Mouse (Mus musculus) common myeloid progenitor, adult 5-6 weeks (primary cell): ENCODE results near the gene Sidt2. TPM values are rescaled to one million over a fixed set of nuclear protein-coding genes. Genes with fewer than 3 reads are reported as not detected.
A peak's percentile ranks its signal among the peaks of the same experiment; 100 is the strongest.

Experiments used
- ATAC-seq: replicated peaks from 2 replicates; pipeline ENCODE4 v1.8.0; 2016; ENCODE audit warnings: low read depth, mild to moderate bottlenecking, moderate TSS enrichment, inconsistent platforms; ENCODE audit not compliant: poor library complexity, severe bottlenecking
- total RNA-seq: library from RNA; stranded (forward); fragments of 200-1000, 187-1606 nt; gene quantifications from 2 replicates; pipeline ENCODE4 v1.2.3, GENCODE M21; 2017

Gene Sidt2
- total RNA-seq, 1 experiment from 2014 or later, result 39.9 TPM

DNA sequence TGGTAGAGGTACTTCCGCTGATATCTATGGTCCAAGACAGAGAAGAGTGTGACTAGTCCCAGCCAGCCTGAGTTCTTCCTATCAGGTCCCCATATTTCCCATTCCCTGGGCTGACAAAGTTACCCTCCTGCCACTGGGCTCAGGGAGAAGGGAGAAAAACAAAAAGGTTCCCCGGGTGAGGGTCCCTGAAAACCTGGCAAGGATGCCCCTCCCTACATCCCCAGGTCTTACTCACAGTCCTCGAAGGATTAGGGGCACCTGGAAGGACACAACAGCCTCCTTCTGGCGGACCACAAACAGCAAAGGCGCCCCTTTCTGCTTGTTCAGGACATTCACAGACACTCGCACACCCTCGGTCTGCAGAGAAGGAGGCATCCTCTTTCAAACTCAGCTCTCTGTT, 2.2 kb downstream of the Sidt2 start:
- ATAC-seq, result no peak

DNA sequence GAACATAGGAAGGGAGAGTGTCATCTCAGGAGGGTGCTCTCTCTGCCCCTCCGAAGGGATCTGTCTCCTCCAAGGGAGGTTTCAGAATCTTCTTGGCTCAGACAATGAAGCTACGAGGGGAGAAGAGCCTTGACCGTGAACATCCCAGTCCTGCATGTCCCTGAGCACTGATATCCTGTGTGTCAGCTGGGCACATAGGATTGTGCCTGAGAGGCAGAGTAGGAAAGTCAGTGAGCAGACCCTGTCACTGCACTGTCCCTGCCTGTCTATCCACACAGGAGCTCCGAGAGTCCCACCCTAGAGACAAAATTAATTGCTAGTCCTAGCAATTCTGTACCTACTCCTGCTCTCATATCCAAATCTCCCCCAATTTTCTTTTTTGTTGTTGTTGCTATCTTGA, 3.0 kb downstream of the Sidt2 start:
- ATAC-seq, result no peak

DNA sequence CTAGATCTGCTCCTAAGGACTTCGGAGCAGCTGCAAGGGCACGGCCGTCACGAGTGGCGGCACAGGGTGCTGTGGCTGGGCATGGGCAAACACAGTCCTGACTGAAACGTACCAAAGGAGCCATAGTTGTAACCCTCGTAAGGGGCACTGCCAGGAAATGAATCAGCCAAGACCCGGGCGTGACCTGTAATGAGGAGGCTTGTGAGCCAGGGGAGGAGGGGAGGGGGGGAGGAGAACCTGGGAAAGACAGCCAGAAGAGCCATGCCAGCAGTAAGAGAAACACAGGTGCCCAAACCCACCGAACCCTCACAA, 8.2 kb downstream of the Sidt2 start:
- ATAC-seq, result no peak

DNA sequence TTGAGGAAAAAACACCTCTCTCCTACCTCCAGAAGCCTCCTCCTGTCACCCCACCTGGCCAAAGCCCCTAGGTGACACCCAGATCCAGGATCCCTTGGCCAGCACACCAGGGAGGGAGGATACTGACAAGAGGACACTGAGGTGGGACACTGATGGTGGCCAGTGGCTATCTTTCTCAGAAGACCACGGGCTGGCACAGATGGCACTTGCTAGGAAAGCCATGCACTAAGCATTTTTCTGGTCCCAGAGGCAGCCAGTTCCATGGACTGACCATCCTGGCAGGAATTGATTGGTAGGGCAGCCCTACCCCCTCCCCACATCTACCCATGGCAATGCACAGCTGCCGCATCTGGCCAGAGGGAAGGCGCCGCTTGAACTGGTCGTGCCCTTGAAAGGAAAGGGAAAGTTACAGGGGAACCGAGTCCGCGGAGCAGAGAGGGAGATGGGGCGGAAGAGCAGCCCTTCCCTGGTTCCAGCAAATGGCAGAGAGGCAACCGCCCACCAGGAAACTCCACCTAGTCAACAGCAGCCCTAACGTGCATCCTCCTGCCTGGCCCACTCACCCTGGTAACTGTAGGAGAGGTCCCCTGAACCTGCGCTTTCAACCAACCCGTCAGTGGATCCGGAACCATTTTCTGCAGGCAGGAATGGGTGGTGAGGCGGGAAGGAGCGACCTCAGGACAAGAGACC, 8.7 kb downstream of the Sidt2 start:
- ATAC-seq, result no peak

DNA sequence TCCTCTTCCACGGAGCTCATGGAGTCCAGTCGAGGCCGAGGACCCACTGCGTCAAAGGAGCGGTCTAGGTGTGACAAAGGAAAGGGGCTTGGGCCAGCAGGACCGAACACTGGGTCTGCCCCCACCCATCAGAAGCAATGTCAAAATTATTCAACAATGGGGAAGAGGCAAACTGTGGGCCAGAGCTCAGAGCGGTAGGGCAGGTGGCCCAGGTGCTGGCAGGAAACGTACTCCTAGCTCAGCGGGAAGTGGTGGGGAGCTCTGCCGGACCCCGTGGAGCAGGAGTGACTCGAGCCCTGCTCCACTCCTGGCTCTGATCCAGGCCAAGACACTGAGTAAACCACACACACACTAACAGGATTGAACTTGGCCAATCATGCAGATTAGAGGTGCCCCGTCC, 9.3 kb downstream of the Sidt2 start:
- ATAC-seq, result 0 out of 2 replicates have a peak, but pooled peaks have one; percentile 15

DNA sequence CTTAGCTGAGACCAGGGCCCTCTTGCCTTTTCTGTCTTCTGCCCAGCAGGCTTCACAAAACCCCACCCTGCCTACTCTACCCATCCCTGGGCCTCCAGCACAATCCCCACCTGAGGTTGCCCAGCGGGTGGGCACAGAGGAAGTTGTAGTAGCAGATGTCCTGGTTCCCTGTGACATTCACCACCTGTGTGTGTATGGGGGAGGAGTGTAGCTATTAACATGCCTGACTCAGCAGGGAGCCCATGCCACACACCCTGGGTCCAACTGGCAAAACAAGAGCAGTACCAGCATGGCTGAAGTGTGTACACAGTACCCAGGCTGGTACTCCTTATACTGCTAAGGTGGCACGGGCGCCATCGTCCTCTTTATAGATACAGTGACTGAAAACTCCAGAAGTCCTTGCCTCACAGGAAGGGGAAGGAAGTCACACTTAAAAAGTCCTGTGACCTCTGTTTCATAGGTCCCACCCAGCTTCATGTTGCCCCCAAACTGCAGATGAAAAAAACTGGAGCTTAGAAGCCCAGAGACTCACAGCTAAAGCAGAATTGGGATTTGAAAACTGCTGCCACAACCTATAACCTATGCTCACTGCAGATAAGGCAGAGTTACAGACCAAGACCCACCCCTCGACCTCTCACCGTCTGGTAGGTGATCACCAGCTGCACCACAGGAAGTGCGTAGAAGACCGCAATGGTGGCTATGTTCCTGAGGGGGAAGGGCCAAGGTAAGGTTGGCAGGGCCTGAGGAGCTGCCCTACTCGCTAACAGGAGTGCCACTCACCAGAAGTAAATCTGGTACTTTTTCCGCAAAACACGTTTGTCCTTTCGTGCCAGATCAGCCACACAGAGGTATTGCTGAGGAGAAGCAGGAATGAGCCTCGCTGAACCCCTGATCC, 10.3 kb downstream of the Sidt2 start:
- ATAC-seq, result peak; percentile 83

DNA sequence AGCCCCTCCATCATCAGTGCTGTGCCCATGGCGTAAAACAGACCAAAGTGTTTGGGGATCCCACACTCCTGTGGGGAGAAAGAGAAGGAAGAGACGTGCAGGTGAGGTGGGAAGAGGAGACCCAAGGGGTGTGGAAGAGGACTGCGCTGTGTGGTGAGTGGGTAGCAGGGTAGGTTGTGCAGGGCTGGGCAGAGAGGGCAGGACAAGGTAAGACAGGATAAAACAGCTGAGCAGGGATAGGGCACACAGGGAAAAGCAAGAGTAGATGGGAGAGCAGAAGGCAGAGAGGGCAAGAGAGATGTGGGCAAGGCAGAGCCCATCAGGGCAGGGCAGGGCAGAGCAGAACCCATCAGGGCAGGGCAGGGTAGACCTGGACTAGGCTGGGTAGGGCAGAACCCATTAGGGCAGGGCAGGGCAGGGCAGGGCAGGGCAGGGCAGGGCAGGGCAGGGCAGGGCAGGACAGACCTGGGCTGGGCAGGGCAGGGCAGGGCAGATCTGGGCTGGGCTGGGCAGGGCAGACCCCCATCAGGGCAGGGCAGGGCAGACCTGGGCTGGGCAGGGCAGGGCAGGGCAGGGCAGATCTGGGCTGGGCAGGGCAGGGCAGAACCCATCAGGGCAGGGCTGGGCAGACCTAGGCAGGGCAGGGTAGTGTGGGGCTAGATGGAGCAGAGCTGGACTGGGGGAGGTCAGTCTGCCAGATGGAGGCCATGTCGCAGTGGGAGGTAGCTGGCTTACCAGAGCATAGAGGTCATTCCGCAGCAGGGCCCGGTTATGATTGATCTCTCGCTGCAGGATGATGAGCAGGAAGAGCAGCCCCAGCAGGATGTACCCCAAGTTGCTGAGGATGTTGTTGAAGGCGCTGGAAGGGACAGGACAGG, 11.2 kb downstream of the Sidt2 start:
- no peak for ATAC-seq

DNA sequence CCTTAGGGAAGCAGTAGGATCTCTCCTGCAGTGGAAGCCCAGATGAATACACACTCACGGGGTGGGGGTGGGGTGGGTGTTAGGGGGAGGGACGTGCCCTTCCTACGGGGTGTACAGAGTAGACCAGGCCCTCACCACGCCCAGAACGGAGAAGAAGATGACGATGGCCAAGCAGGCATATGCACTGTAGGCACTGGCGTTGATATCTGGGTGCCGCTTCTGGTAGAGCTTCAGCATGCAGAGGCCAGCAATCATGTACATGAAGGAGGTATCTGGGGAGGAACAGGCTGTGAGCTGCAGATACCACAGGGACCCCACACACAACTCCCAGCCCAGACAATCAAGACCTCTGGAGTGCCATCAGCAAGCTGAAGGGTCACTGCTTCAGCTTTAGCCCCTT, 12.1 kb downstream of the Sidt2 start:
- no peak for ATAC-seq

DNA sequence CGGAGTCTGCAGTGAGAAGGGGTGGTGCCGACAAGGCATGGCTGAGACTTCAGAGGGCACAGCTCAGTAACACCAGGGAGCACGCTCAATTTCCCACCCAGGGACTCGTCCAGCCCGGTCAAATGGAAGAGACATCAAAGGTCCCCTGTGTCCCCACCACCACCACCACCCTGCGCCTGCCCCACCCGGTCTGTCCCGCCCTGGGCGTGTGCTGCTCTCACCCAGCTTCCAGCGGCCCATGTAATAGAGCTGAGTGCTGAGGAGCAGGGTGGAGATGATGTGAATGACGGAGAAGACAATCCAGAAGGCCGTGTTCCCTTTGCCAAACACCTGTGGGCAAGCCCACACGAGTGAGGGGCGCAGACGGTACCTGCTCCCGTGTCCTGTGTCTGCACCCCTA, 12.6 kb downstream of the Sidt2 start:
- no peak for ATAC-seq

DNA sequence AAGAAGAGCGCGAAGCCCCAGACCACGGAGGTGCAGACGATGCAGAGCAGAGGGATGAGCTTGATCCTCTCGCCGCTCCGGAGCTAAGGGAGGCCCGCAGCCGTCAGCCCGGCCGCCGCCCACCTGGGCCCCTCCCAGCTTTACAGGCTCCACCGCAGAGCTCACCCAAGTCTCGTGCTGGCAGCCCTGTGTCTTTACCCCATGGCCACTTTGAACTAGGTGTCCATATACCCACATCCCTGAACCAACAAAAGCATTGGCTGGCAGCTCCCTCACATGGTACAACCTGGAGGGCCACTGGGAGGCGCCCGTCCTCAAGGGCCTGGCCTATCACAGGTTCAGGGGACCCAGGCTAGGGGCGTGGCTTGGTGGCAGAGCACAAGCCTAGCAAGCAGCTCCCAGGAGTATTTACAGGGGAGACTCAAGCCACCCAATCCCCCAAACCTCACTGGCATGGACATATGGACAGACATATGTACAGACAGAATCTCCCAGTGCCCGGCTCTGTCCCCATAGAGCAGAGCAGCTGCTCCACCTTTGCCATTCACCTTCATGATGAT, 13.6 kb downstream of the Sidt2 start:
- no peak for ATAC-seq

DNA sequence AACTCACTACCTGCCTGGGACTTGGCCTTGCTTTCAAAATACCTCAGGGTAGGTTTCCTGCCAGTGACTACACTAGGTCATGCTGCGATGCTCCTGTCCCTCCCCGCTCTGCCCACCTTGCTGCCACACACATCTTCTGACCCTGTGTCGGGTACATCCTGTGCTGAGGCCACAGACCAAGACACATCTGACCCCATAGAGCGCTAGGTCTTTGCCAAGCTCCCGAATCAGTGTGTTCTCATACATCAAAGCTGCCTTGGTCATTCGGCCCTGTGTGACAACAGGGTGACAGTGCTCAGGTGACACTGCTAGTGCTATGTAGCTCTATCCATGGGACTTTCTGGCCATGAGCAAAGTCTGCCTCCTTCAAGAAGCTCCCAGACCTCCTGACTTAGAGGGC, 15.3 kb downstream of the Sidt2 start:
- no peak for ATAC-seq

DNA sequence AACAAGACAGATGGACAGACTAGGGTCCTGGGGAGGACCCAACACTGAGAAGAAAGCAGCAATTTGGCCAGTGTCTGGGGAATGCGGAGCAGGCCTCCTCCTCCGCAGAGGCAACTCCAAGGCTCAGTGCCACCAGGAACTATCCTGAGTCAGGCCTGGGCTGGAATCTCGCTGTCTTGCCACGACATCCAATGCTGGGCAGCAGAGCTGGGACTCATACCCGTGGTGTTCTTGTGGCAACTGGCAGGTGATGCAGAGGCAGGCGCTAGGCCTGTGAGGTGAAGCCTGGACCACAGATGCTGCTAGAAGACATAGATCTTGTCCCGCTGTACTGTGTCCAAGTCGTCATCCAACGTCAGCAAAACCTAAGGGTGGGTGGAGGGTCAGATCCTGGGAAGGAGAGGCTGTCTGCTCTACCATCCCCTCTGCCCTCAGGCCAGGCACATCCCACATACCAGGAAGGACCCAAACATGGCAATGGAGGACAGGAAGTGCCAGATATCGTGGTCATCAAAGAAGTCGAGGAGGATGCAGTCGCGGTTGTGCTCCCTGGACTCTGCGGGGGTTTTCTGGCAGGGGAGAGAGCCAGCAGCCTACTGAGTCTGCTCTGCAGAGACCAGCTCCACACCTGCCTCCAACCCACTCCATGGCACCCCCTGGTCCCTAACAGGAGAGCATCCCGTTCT, 16.0 kb downstream of the Sidt2 start:
- no peak for ATAC-seq

DNA sequence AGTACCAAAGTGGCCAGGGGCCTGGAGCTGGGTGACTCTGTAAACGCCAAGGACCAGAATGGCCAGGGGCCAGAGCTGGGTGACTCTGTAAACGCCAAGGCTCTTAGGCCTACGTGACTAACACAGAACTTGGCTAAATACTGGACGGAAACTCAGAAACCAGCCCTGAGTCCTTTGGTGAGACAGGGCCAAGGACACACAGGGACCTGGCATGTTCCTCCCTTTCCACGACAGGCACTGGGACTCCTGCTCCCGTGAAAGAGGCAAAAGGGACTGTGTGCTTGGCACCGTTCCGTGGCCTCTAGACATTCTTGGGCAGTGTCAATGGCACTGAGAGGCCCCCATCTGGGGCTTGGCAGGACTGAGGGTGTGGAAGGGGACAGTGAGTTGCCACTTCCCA, 17.0 kb downstream of the Sidt2 start:
- no peak for ATAC-seq

DNA sequence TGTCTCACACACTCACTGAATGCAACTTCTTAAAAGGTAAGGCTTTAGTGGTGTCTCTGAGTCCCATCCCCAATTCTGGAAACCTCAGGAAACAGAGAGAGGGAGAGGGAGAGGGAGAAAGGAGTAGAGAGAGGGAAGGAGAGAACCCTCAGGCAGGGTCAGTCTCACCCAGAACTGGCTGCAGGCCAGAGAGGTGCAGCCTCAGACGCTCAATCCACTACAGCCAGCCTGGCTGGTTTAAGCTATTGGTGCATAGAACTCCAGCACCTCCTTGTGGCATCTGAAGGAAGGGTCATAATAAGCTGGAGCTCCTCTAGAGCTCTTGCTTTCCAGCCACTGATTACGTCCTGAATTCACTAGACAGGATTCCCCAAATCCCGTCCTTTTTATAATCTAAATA, 18.2 kb downstream of the Sidt2 start:
- peak; percentile 88 for ATAC-seq

DNA sequence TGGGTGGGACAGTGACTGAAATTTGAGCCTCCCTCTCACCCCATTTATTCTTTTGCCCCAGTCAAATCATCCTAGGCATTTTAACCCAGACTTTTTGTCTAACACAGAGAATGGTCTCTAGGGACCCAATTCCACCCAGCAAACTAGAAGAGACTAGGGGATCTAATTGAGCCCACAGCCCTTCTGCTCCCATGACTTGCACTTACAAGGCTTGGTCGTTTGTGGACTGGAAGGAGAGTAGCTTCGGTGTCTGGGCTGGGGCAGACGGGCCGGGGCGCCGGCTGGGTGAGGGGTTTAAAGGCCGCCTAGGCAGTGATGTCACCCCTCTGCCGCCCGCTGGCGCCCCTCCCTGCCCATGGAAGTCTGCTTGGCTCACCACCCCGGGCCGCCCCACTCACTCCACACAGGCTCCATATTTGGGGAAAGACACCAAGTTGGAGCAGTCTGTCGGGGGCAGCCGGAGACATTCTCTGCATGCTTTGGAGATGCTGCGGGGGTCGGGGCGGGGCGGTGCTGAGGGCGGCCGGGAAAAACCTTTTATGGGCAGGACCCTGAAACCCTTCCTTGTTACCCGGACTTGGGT, 19.3 kb downstream of the Sidt2 start, which contains the start of gene Tagln:
TSS of gene Tagln (minus strand) at position 431 of the 583 bp plus-strand sequence.
- no peak for ATAC-seq

DNA sequence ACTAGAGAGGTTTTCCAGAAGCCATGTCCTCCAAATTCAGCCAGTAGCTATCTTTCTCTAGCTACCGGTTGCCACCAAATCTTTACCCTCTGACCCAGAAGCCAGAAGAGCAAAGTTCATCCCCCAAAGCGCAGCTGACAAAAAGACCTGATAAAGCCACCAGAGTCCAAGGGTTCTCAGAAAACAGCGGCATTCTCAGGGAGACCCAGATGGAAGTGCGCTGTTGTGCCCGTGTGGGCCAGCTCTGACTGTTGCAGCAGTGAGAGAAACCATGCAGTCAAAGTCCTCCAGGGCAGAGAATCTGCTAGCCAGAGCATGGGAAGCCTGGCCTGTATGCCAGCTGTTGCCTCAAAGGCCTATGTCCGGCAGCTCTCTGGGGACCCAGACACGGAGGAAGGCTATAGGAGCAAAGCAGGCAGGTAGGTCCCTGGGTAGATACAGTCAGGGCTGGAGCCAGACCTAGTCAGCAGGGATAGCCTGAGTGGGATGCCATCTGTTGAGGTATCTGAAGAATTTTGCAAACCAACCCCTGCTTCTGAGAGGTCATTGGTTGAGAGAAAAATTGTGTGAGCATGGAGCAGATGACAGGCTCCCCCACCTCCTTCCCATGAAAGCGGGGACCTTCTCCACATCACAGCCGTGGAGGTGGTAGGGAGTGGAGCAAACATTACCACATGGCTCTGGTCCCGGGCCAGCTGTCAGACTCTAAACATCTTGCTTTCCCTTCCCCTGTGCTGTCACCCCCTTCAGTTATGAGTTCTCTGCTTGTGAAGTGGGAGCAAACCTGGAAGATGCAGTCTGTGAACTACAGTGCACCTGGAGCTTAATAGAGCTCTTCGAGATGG, 22.3 kb downstream of the Sidt2 start:
- no peak for ATAC-seq

DNA sequence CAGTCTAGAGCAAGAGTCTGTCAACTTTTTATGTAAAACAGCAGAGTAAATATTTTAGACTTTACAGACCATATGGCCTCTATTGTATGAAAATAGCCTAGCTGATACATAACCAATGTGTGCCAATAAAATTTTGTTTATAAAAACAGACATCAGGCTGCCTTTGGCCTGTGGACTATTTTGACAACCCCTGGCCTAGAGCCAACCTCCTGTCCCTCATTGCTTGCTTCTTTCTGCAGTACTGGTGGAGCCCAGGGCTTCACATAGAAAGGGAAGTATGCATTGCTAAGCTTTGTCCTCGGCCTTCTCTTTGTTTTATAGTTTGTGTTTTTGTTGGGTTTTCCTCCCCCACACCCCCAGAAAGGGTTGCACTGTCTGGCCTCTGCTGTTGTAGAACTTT, 23.1 kb downstream of the Sidt2 start:
- no peak for ATAC-seq

DNA sequence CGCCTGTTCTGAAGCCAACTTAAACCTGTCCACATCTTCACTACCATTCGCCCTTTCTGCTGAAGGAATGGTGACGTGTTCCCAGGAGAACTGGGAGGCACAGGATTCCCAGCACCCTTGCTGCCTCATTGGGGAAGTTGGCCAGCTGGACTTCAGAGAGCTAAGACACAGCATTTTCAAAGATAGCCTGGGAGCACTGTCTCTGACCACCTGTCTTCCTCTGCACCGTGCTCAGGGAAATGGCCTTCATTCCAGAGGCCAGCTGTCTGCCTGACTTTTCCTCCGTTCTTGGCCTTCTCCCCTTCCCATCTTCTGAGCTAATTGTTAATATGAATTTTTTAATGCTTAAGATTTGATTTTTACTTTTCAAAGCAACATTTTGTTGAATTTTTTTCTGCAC, 25.8 kb downstream of the Sidt2 start:
- no peak for ATAC-seq

DNA sequence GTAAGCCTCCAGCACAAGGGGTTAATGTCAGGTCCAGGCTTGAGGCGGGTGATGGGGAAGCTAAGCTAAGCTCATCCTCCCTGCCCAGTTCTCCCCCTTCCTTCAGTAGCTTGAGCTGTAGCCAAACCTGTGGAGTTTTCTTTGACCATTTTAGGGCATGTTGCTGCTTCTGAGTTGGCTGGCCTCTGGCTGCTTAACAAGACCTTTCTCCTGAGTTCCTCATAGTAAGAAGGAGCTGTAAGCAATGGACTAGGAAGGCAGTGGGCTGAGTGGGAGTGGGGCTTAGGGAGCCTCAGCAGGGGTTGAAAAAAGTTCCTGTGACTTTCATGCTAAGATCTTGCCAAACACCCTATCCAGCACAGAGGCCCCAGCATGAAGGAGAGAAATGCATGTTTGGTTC, 35.2 kb downstream of the Sidt2 start:
- no peak for ATAC-seq
